Mouse (Mus musculus) layer of hippocampus, adult 8-10 months (tissue): ENCODE results near the gene Fbxw19. TPM values are rescaled to one million over a fixed set of nuclear protein-coding genes. Genes with fewer than 3 reads are reported as not detected.
"Not testable (repeated sequence)": the region's sequence is repeated elsewhere in the genome, so short reads cannot be mapped to it uniquely, and the experiment has no call there.

Source experiments
- DNase-seq, 2 experiments: peaks; one replicate each; pipeline ENCODE4 v3.0.0; 2022; ENCODE audit warnings: low spot score in 2 of 2
- total RNA-seq, 4 experiments: library from RNA; stranded (reverse); gene quantifications; 2 replicates each; pipeline ENCODE4 v1.2.4; 2022

The Fbxw19 gene
- not detected for total RNA-seq

- DNase-seq: not testable (repeated sequence)
These were observed at the start of gene Fbxw19 for GRCm38 (mm10) chr9:109495775-109496174. Gene Fbxw19 (minus strand): TSS chr9:109495875.

GRCm38 (mm10) chr9:109523385-109524064 lies 27.9 kb upstream of the Fbxw19 start:
- no peak for DNase-seq

- DNase-seq: no peak
These were observed 46.6 kb downstream of the Fbxw19 start, which contains the start of gene Fbxw16 for GRCm38 (mm10) chr9:109449040-109449439. Gene Fbxw16 (minus strand): TSS chr9:109449140.

GRCm38 (mm10) chr9:109432956-109433355 lies 62.7 kb downstream of the Fbxw19 start:
- no peak for DNase-seq

Other genes with a start within 250 kb of the Fbxw19 start
- gene Fbxw14, start 208.2 kb downstream of the Fbxw19 start, total RNA-seq: not detected
- not detected for gene Fbxw28, start 156.2 kb downstream of the Fbxw19 start, total RNA-seq
- not detected for gene Fbxw22, start 91.6 kb downstream of the Fbxw19 start, total RNA-seq
- gene Fbxw16, start 46.7 kb downstream of the Fbxw19 start, total RNA-seq: not detected
- not detected for gene Fbxw15, start 72.4 kb upstream of the Fbxw19 start, total RNA-seq
- not detected for gene Fbxw24, start 130.2 kb upstream of the Fbxw19 start, total RNA-seq
- gene Fbxw25, start 168.8 kb upstream of the Fbxw19 start, total RNA-seq: not detected
- gene Fbxw18, start 206.8 kb upstream of the Fbxw19 start, total RNA-seq: not detected